Mouse (Mus musculus) skeletal muscle tissue, postnatal 0 days (tissue): ENCODE data around the gene 2200002J24Rik. TPM values are rescaled to one million over a fixed set of nuclear protein-coding genes. Genes with fewer than 3 reads are reported as not detected.

ENCODE experiments used
- polyA plus RNA-seq: library from polyadenylated mRNA; unstranded; fragments of >200 nt; fragmentation: Nextera tagmentation; extraction: Ambion mirVana; gene quantifications from 2 replicates; pipeline ENCODE4 v1.2.1, GENCODE M21; 2015

The 2200002J24Rik gene
- 0.33 TPM in 1 of 2 replicates, not detected in the other for polyA plus RNA-seq

DNA sequence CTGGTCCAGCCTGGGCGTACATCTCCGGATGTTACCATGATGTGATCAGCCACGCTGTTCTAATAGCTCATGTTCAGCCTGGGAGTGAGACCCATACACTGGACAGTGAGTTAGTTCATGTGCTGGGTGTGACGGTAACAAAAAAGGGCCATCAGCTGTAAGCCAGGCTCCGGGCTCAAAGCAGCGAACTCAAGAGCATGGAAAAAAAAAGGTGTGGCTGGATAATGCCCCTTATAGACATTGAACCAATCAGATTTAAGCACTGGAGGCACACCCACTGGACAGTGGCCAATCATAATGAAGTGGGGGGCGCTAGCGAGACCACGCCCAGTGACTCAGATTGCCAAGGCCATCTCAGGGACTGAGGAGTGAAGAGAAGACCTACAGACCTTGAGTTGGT, at the start of gene 2200002J24Rik:
Gene 2200002J24Rik (plus strand): TSS at position 338 of the 400 bp plus-strand sequence.

DNA sequence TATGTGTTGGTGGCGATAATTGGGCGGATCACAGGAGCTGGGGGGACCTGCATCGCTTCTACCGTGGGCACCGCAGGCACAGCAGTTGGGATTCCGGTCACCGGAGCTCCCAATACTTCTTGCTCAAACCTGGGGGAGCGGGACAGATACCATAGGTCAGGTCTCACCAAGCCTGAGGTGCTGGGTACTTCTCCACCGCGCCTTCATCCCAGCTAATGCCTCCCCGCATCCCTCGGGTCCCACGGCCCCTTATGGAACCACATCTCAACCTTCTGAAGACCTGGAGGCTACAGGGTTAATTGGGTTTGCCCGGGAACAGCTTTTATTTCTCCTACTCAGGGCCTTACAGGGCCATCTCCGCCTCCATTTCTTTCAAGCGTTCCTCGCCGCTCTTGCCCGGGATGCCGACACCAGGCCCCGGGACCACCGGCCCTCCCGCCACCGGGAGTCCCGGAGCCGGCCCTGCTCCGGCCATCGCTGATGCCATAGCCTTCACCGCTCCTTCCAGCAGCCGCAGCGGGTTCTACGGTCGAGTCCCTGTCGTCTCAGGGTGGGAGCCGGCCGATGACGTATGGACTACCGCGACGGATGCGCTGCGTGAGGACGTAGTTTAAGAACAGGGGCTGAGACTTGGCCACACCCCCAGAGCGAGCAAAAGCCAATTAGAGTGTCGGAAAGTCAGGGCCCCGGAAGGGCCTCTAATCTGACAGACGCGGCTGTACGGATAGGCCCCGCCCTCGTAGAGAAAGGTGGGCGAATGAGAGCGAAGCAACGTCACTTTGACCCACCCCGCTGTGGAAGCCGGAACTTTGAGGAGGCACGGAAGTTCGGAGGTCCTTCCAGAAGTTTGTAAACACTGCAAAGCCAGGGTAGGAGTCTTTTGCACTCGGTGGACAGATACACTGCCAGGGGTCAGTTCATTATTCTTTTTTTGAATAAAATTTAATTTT, 48.9 kb upstream of the 2200002J24Rik start, which contains the start of gene Rbm42:
Gene Rbm42 (minus strand): TSS at position 727 of the 950 bp plus-strand sequence.

DNA sequence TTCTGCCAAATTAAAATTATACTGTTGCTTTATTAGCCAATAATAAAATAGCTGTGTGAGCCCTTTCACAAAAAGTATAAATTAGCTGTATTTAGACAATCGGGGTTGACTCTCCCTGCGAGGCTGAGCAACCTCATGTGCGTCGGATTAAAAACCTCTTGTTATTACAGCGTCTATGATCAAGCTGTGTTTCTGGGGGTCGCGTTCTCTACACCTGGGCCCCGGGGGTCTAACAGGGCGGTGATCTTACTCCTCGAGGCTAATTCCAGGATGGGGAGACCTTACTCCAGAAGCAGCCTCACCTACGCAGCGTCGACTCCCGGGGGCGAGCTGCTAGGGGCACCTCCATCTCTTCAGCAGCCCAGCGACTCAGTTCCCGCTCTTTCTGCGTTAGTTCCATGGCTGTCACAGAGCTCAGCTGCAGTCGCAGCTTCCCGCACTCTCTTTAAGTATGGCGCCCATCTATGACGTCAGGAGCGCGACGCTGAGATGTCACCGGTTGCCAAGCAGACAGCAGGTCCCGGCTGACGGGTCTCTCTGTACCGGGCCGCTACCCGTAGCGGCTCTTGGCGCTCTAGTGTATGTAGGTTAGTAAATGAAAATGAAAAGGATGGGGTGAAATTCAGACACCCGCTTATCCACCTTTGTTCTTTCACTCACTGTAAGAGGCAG, 34.1 kb upstream of the 2200002J24Rik start, which contains the start of gene Haus5:
Gene Haus5 (minus strand): TSS at position 466 of the 672 bp plus-strand sequence.

DNA sequence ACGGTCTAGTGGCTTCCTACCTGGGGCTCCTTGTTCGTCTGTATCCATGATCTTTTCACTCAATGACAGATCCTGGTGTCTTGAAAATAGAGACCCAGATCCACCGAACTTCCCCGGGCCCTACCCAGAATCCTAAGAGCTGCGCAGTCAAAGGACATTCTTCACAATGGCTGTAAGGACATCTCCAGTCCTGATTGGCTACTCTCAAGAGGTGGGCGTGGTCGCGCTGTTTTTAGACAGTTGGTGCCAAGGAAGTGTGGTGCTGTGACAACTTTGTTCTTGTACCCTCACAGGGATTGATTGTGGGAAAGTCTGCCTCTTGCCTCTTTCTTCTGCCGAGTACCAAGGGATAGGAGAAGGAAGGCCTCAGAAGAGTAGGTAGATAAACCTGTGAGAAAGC, 27.2 kb upstream of the 2200002J24Rik start, which contains the start of gene Pmis2:
Gene Pmis2 (minus strand): TSS at position 126 of the 400 bp plus-strand sequence.

DNA sequence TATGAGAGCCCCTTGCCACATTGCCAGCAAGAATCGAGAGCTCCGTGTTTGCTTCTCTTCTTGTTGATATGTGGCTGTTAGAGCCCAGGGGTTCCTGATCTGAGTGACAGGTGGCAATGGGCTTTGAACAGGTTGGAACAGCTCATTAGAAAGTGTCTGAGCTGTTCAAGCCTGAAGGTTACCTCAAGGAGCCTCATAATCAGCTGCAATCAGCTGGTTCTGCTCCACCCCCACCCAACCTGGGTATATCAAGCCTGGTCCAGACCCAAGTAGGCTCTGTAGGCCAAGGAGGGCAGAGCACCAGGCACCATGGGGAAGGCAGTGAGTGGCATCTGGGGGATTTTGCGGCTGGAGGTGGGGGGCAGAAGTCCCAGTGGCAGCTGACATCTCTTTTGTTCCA, 13.2 kb downstream of the 2200002J24Rik start, which contains the start of gene Atp4a:
Gene Atp4a (plus strand): TSS at position 268 of the 400 bp plus-strand sequence.

DNA sequence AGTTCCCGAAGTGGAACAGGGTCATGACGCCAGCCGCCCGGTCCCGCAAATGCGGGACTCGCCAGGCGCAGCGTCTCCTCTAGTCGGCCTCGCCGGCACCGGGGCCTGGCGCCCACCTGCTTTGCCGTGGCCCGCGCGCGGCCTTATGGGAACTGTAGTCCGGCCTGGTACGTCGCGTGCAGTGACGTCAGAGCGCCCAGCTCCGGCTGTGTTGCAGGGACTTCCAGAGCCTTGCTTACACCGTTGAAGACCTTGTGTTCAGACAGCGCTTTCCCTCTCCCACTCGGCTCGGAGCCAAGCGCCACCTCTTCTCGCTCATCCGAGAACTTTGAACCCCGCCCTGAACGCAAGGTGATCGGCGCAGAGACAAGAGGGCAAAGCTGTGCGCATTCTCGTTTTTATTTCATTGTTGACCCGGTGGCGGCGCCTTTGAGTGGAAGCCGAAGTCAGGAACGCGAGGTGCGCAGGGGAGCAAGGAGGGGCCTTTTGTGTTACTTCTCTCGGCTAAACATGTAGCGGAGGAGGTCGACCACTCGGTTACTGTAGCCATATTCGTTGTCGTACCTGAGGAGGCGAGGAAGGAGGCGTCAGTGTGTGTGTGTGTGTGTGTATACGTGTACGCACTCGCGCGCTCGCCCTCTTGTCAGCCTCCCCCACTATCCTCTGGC, 30.8 kb downstream of the 2200002J24Rik start, which contains the start of gene Tmem147:
Gene Tmem147 (minus strand): TSS at position 145 of the 668 bp plus-strand sequence.

DNA sequence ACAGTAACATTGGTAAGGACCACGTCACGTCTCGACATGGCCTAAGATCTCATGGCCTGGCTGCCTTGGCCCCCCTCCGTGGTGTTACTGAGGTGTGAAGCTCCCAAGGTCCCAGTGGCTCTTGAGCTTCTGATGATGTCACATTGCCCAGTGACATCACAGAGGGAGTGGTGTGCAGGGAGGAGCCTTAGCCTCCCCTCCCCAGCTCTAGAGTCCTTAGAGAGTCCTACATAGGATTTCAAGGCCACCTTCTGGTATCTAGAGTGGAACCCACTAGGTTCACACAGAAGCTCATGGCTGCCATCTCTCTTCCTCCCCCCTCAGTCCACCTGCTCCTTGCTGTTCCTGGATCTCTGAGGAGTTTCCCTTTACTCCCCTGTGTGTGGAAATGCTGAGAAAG, 44.9 kb downstream of the 2200002J24Rik start, which contains the start of gene Gapdhs:
Gene Gapdhs (minus strand): TSS at position 65 of the 400 bp plus-strand sequence.

Other genes with a start within 250 kb of the 2200002J24Rik start
- 0.09 and 0.23 TPM in 2 replicates for gene Kirrel2, start 241.2 kb upstream of the 2200002J24Rik start, polyA plus RNA-seq
- gene Nphs1, start 240.6 kb upstream of the 2200002J24Rik start, polyA plus RNA-seq: 0.10 TPM in 1 of 2 replicates, not detected in the other
- 0.07 TPM in 1 of 2 replicates, not detected in the other for gene Prodh2, start 205.3 kb upstream of the 2200002J24Rik start, polyA plus RNA-seq
- 1.6 and 1.7 TPM in 2 replicates for gene Arhgap33, start 163.9 kb upstream of the 2200002J24Rik start, polyA plus RNA-seq
- 249 and 337 TPM in 2 replicates for gene Hspb6, start 146.7 kb upstream of the 2200002J24Rik start, polyA plus RNA-seq
- 3.3 TPM in 2 replicates for gene Proser3, start 146.6 kb upstream of the 2200002J24Rik start, polyA plus RNA-seq
- gene Lin37, start 139.1 kb upstream of the 2200002J24Rik start, polyA plus RNA-seq: 27.5 and 27.9 TPM in 2 replicates
- gene U2af1l4, start 135.6 kb upstream of the 2200002J24Rik start, polyA plus RNA-seq: 84.5 and 85.4 TPM in 2 replicates
- 3.2 and 3.3 TPM in 2 replicates for gene Gm49396, start 135.6 kb upstream of the 2200002J24Rik start, polyA plus RNA-seq
- gene Psenen, start 135.3 kb upstream of the 2200002J24Rik start, polyA plus RNA-seq: 120 and 135 TPM in 2 replicates
- gene Igflr1, start 133.5 kb upstream of the 2200002J24Rik start, polyA plus RNA-seq: 0.66 and 1.7 TPM in 2 replicates
- 3.0 and 3.9 TPM in 2 replicates for gene Kmt2b, start 110.2 kb upstream of the 2200002J24Rik start, polyA plus RNA-seq
- gene Zbtb32, start 100.0 kb upstream of the 2200002J24Rik start, polyA plus RNA-seq: 0.10 and 0.15 TPM in 2 replicates
- 0.39 and 0.53 TPM in 2 replicates for gene Upk1a, start 86.1 kb upstream of the 2200002J24Rik start, polyA plus RNA-seq
- gene Cox6b1, start 72.8 kb upstream of the 2200002J24Rik start, polyA plus RNA-seq: 1,910 and 2,111 TPM in 2 replicates
- not detected in 2 replicates for gene Etv2, start 63.1 kb upstream of the 2200002J24Rik start, polyA plus RNA-seq
- 65.4 and 67.4 TPM in 2 replicates for gene Rbm42, start 48.6 kb upstream of the 2200002J24Rik start, polyA plus RNA-seq
- gene Haus5, start 33.9 kb upstream of the 2200002J24Rik start, polyA plus RNA-seq: 7.5 and 9.5 TPM in 2 replicates
- gene Pmis2, start 27.3 kb upstream of the 2200002J24Rik start, polyA plus RNA-seq: not detected in 2 replicates
- 0.15 and 0.22 TPM in 2 replicates for gene Atp4a, start 13.3 kb downstream of the 2200002J24Rik start, polyA plus RNA-seq
- 227 and 250 TPM in 2 replicates for gene Tmem147, start 30.6 kb downstream of the 2200002J24Rik start, polyA plus RNA-seq
- 0.21 TPM in 1 of 2 replicates, not detected in the other for gene Gapdhs, start 44.8 kb downstream of the 2200002J24Rik start, polyA plus RNA-seq
- gene Sbsn, start 52.5 kb downstream of the 2200002J24Rik start, polyA plus RNA-seq: 0.45 and 25.6 TPM in 2 replicates
- 0.51 and 65.3 TPM in 2 replicates for gene Dmkn, start 64.8 kb downstream of the 2200002J24Rik start, polyA plus RNA-seq
- 8.3 and 219 TPM in 2 replicates for gene Krtdap, start 89.0 kb downstream of the 2200002J24Rik start, polyA plus RNA-seq
- gene Ffar2, start 124.8 kb downstream of the 2200002J24Rik start, polyA plus RNA-seq: 1.0 and 6.6 TPM in 2 replicates
- not detected in 2 replicates for gene Ffar3, start 157.3 kb downstream of the 2200002J24Rik start, polyA plus RNA-seq
- gene Ffar1, start 162.6 kb downstream of the 2200002J24Rik start, polyA plus RNA-seq: not detected in 2 replicates
- 0.24 and 0.33 TPM in 2 replicates for gene Cd22, start 181.4 kb downstream of the 2200002J24Rik start, polyA plus RNA-seq
- 2.2 and 2.4 TPM in 2 replicates for gene Mag, start 215.9 kb downstream of the 2200002J24Rik start, polyA plus RNA-seq
- not detected in 2 replicates for gene Hamp2, start 225.8 kb downstream of the 2200002J24Rik start, polyA plus RNA-seq
- gene Hamp, start 245.1 kb downstream of the 2200002J24Rik start, polyA plus RNA-seq: not detected in 2 replicates